Mouse (Mus musculus) intestine, embryonic 14.5 days (tissue): ENCODE data around the gene Cntnap1. TPM values are rescaled to one million over a fixed set of nuclear protein-coding genes. Genes with fewer than 3 reads are reported as not detected.

Experiments used
- ATAC-seq: fragments of 200-750 bp; cut with Nextera tagmentation; replicated peaks from 2 replicates; pipeline ENCODE4 v1.8.0; 2017; ENCODE audit warnings: low read depth, moderate number of reproducible peaks, moderate TSS enrichment, moderate library complexity; ENCODE audit not compliant: low FRiP score, low TSS enrichment
- DNase-seq: peaks from one replicate; pipeline ENCODE4 v3.0.0-alpha.2; 2018; ENCODE audit warnings: low spot score
- H3K27ac ChIP-seq: fragments of 300-500 bp; sonication (generic); 2 replicates; pipeline ENCODE4 v1.5.1; 2014; ENCODE audit warnings: low read depth, mild to moderate bottlenecking, control low read depth
- H3K27me3 ChIP-seq: fragments of 300-500 bp; sonication (generic); replicated peaks from 2 replicates; pipeline ENCODE4 v1.6.1; 2014; ENCODE audit warnings: low read length, control low read depth; ENCODE audit not compliant: control insufficient read depth, insufficient read depth
- H3K36me3 ChIP-seq: fragments of 300-500 bp; sonication (generic); 2 replicates; pipeline ENCODE4 v1.6.1; 2014; ENCODE audit warnings: low read length, control low read depth; ENCODE audit not compliant: control insufficient read depth, insufficient read depth
- H3K4me1 ChIP-seq: fragments of 300-500 bp; sonication (generic); replicated peaks from 2 replicates; pipeline ENCODE4 v1.6.1; 2014; ENCODE audit warnings: low read length, control low read depth, mixed read lengths; ENCODE audit not compliant: control insufficient read depth, insufficient read depth
- H3K4me2 ChIP-seq: fragments of 300-500 bp; sonication (generic); 2 replicates; pipeline ENCODE4 v1.6.1; 2014; ENCODE audit warnings: low read length
- H3K4me3 ChIP-seq: fragments of 300-500 bp; sonication (generic); 2 replicates; pipeline ENCODE4 v1.5.1; 2014; ENCODE audit warnings: low read depth, low read length, control low read depth, mixed read lengths
- H3K9ac ChIP-seq: fragments of 300-500 bp; sonication (generic); 2 replicates; pipeline ENCODE4 v1.6.1; 2014; ENCODE audit warnings: mild to moderate bottlenecking, low read length
- H3K9me3 ChIP-seq: fragments of 300-500 bp; sonication (generic); 2 replicates; pipeline ENCODE4 v1.6.1; 2016; ENCODE audit warnings: low read length, control low read depth; ENCODE audit not compliant: control insufficient read depth
- WGBS: fragments of 180-500 bp; shearing (Covaris S2); extraction: QIAGEN DNeasy Blood & Tissue Kit; methylation state at CpG from one replicate; pipeline ENCODE4 v1.1.7; 2014; 5-methylcytosine and 5-hydroxymethylcytosine counted together
- polyA plus RNA-seq: library from polyadenylated mRNA; unstranded; fragments of >200 nt; fragmentation: Nextera tagmentation; extraction: Ambion mirVana; gene quantifications from 2 replicates; pipeline ENCODE4 v1.2.1, GENCODE M21; 2014

Cntnap1 gene
- polyA plus RNA-seq, 1 experiment from 2014 or later = 1.4 TPM

GRCm38 (mm10) chr11:101184984-101185383 lies 14.7 kb downstream of the Cntnap1 start:
- WGBS = 88% methylated on average over 12 of the region's 12 CpGs

DNA sequence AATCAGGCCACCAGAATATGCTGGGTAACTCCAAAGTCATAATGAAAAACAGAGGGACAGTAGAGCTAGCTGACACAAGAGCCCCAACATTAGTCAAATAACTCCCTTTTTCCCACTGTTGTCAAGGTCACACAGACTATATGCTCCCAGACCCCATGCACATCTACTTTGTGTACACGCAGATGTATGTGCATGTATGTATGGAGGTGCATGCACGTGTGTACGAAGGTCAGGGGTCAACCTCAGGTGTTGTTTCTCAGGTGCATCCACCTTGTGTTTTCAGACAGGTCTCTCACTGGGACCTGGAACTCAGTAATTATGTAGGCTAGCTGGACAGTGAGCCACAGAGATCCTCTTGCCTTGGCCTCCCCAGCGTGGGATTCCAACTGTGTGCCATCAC lies 15.1 kb downstream of the Cntnap1 start:
- H3K4me1 ChIP-seq = peaks cover 19% of the 10 kb centered on the region
- no peaks in the 10 kb centered on the region for H3K9me3 ChIP-seq
- no peak overlapping the region for H3K4me3 ChIP-seq
- no peaks in the 10 kb centered on the region for H3K27me3 ChIP-seq
- 93% methylated on average over 4 of the region's 4 CpGs for WGBS
- H3K27ac ChIP-seq = no peak overlapping the region
- ATAC-seq = no peak
- H3K9ac ChIP-seq = no peak overlapping the region
- no peak for DNase-seq
- H3K36me3 ChIP-seq = no peaks in the 10 kb centered on the region
- H3K4me2 ChIP-seq = no peak overlapping the region

More at GRCm38 (mm10) chr11:101184984-101185383, 14.7 kb downstream of the Cntnap1 start:
- no peak for DNase-seq
- no peaks in the 10 kb centered on the region for H3K9me3 ChIP-seq
- H3K36me3 ChIP-seq = no peaks in the 10 kb centered on the region
- H3K9ac ChIP-seq = no peak overlapping the region
- H3K4me2 ChIP-seq = no peak overlapping the region
- H3K27me3 ChIP-seq = no peaks in the 10 kb centered on the region
- no peak for ATAC-seq
- peaks cover 15% of the 10 kb centered on the region for H3K4me1 ChIP-seq
- no peak overlapping the region for H3K4me3 ChIP-seq
- no peak overlapping the region for H3K27ac ChIP-seq

DNA sequence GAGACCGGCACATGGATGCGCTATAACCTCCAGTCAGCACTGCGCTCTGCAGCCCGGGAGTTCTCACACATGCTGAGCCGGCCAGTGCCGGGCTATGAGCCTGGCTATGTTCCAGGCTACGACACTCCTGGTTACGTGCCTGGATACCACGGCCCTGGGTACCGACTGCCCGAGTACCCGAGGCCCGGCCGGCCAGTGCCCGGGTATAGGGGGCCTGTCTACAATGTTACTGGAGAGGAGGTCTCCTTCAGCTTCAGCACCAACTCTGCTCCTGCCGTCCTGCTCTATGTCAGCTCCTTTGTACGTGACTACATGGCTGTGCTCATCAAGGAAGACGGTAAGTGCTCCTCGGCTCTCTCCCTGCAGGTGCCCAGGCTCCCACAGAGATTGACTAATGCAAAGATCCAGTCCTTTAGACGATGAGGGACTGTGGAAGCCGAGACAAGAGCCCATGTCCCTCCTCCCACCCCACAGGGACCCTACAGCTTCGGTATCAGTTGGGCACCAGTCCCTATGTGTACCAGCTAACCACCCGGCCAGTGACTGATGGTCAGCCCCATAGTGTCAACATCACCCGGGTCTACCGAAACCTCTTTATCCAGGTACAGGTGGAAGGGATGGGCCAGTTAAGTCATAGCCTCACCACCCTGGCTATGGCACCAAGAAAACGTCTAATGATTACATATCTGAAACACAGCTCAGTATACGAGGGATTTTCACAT lies 16.4 kb downstream of the Cntnap1 start:
- Histone ChIP-seq H3K9ac (no peak overlapping the region), H3K4me3 (no peak overlapping the region), H3K27ac (no peak overlapping the region), H3K9me3 (no peaks in the 10 kb centered on the region), H3K4me1 (peaks cover 31% of the 10 kb centered on the region), H3K27me3 (no peaks in the 10 kb centered on the region), H3K4me2 (no peak overlapping the region), H3K36me3 (no peaks in the 10 kb centered on the region)
- DNase-seq (no peak), ATAC-seq (no peak)
- 93% methylated on average over 27 of the region's 27 CpGs for WGBS

DNA sequence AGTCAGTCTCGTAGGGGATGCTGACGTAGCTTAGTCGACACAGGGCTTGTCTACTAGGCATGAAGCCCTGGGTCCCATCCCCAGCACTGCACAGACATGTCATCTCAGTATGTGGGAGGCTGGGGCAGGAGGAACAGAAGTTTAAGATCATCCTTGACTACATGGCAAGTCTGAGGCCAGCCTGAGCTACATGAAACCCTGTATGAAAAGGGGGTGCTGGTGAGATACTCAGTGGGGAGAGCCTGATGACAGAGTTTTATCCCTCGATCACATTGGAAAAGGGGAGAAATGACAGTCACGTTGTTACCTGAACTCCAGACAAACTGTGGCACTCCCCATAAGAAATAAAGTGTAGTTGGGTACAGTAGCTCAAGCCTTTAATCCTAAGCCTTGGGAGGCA lies 17.2 kb downstream of the Cntnap1 start:
- peaks cover under 1% of the 10 kb centered on the region; the same call in 1 of the 2 replicates for H3K36me3 ChIP-seq
- no peak overlapping the region for H3K4me3 ChIP-seq
- H3K27ac ChIP-seq = no peak overlapping the region
- 89% methylated on average over 5 of the region's 5 CpGs for WGBS
- ATAC-seq (no peak), DNase-seq (no peak)
- H3K9ac ChIP-seq = no peak overlapping the region
- H3K4me2 ChIP-seq = no peak overlapping the region
- no peaks in the 10 kb centered on the region for H3K27me3 ChIP-seq
- no peaks in the 10 kb centered on the region for H3K9me3 ChIP-seq
- H3K4me1 ChIP-seq = peaks cover 31% of the 10 kb centered on the region

GRCm38 (mm10) chr11:101188166-101188805 lies 18.0 kb downstream of the Cntnap1 start:
- peaks cover 8% of the 10 kb centered on the region for H3K36me3 ChIP-seq
- no peak for DNase-seq
- no peaks in the 10 kb centered on the region for H3K9me3 ChIP-seq
- peak overlapping the region; percentile 93 for H3K27ac ChIP-seq
- no peaks in the 10 kb centered on the region for H3K27me3 ChIP-seq
- no peak for ATAC-seq
- H3K4me2 ChIP-seq = no peak overlapping the region
- 80% methylated on average over 11 of the region's 11 CpGs for WGBS
- H3K4me3 ChIP-seq = no peak overlapping the region
- no peak overlapping the region for H3K9ac ChIP-seq
- H3K4me1 ChIP-seq = peaks cover 31% of the 10 kb centered on the region

DNA sequence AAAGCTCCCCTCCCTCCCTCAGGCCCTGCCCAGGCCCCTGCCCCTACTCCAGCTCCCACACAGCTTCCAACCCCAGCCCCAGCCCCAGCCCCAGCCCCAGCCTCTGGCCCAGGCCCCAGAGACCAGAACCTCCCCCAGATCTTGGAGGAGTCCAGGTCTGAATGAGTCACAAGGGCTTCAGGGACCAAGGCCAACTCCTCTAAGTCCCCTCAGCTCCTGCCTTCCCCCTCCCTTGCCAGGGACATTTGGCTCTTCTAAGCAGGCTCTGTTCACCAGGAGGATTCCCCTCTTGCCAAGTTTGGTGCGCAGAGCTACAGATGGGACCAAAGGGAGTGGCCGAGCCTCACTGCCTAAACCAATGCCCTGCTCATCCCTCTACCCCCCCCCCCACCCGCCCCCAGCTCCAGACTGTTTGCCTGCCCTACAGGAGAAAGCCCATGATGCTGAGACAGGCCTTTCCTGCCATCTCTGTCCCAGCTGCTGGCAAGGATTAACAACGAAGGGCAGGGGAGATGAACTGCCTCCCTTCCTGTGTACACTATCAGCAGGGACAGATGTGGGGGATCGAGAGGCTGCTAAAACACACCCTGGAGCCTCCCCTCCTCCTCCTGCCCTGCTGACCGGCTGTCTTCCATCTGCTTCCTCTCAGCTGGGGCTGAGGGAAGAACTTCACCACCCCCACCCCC lies 19.3 kb downstream of the Cntnap1 start:
- Histone ChIP-seq H3K27me3 (no peaks in the 10 kb centered on the region), H3K4me2 (peak overlapping the region; percentile 23; the same call in 1 of the 2 replicates), H3K9me3 (no peaks in the 10 kb centered on the region), H3K4me3 (no peak overlapping the region), H3K27ac (peak overlapping the region; percentile 93), H3K9ac (peak overlapping the region; percentile 27), H3K4me1 (peaks cover 31% of the 10 kb centered on the region), H3K36me3 (peaks cover 21% of the 10 kb centered on the region)
- peak; percentile 72 for ATAC-seq
- DNase-seq = peak; percentile 77
- WGBS = 13% methylated on average over 6 of the region's 6 CpGs

- WGBS = 34% methylated on average over 8 of the region's 8 CpGs
- peaks cover 26% of the 10 kb centered on the region for H3K36me3 ChIP-seq
- ATAC-seq = no peak
- no peak overlapping the region for H3K4me3 ChIP-seq
- H3K27ac ChIP-seq = peak overlapping the region; percentile 93
- H3K4me1 ChIP-seq = peaks cover 31% of the 10 kb centered on the region
- H3K9ac ChIP-seq = peak overlapping the region; percentile 27
- H3K9me3 ChIP-seq = no peaks in the 10 kb centered on the region
- peak overlapping the region; percentile 23; the same call in 1 of the 2 replicates for H3K4me2 ChIP-seq
- no peaks in the 10 kb centered on the region for H3K27me3 ChIP-seq
- no peak for DNase-seq
These were observed 20.0 kb downstream of the Cntnap1 start for GRCm38 (mm10) chr11:101190181-101190912.
